Mouse (Mus musculus) large intestine, adult 2 months (tissue): ENCODE results near the gene Acsm1. TPM values are rescaled to one million over a fixed set of nuclear protein-coding genes. Genes with fewer than 3 reads are reported as not detected.
"Not testable (repeated sequence)": the region's sequence is repeated elsewhere in the genome, so short reads cannot be mapped to it uniquely, and the experiment has no call there.

Experiments
- DNase-seq: peaks from one replicate; pipeline ENCODE4 v3.0.0-alpha.2; 2012; ENCODE audit warnings: low read depth, low spot score
- WGBS: fragments of 180-500 bp; shearing (Covaris S2); methylation state at CpG from one replicate; pipeline ENCODE4 v1.1.7; 2018; 5-methylcytosine and 5-hydroxymethylcytosine counted together
- polyA plus RNA-seq: library from polyadenylated mRNA; depleted of rRNA; stranded (reverse); fragments of >200 nt; gene quantifications from 2 replicates; pipeline ENCODE4 v1.2.3, GENCODE M21; 2012; rRNA removed

Acsm1 gene
- not detected in 2 replicates for polyA plus RNA-seq

DNA sequence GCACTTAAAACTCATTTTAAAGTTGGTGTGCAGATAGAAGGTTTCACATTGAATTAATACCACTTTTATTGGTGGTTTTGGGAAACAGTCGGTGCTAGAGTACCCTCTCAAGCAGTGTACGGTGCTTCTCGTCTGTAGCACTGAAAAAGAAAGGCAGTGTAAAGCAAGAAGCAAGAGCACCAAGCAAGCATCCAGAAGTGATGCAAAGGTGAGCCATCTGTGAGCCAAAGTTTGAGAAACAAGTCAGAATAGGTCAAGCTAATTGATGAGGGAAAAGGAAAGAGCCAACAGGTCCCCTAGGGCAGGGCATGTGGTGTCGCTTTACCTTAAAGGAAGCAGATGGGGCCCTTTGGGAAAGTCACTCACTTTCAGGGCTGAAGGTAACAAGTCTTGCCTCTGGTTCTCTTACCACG is at the start of gene Acsm1:
Acsm1 (plus strand) TSS at position 363 of the 413 bp plus-strand sequence.
- whole genome bisulfite sequencing: 56% methylated on average over 5 of the region's 5 CpGs
- no peak for DNase-seq

DNA sequence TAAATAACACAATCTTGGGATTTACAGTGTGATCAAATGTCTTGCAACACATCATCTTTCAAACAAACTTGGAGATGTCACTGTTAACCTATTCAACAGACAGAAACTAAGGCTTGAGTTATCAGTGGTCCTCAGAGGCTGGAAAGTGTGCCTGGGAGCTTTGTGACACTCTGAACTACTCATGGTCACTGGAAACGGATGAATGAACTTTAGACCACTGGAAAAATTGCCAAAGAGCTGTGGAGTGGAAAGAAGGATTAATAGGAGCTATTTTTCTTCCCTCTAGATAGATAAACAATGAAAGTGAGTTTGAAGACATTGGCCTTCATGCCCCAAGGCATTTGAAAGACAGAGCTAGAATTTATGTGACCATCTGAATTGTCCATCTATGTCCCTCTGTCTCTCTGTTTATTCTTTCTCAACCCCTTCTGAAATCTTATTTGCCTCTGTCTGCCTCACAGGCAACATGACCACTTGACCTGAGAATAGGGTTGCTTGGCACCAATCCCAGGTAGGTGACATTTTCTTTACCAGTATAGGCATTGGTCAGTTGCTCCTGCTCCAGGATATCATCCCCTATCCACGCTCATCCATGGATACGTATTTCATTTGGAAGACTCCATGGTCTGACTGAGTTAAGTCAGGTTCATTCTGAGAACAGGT is 46.9 kb upstream of the Acsm1 start:
- DNase-seq: no peak

DNA sequence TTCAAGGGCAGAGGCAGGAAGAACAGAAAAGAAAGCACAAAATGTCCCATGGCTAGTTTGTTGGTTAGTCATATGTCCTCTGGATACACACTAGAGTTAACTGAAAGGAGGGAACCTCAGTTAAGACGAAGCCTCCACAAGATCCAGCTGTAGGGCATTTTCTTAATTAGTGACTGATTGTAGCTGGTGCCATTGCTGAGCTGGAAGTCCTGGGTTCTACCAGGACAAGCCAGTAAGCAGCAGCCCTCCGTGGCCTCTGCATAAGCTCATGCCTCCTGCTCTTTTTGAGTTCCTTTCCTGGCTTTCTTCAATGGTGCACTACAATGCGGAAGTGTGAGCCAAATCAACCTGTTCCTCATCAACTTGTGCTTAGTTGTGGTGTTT is 46.4 kb upstream of the Acsm1 start:
- no peak for DNase-seq

More for the DNA sequence above, 46.9 kb upstream of the Acsm1 start:
- WGBS: 71% methylated on average over 3 of the region's 3 CpGs

GRCm38 (mm10) chr7:119561441-119561840 is 45.4 kb upstream of the Acsm1 start:
- WGBS: 45% methylated on average over 4 of the region's 4 CpGs
- DNase-seq: no peak

More for the DNA sequence above, 46.4 kb upstream of the Acsm1 start:
- WGBS: 81% methylated on average over 3 of the region's 3 CpGs

DNA sequence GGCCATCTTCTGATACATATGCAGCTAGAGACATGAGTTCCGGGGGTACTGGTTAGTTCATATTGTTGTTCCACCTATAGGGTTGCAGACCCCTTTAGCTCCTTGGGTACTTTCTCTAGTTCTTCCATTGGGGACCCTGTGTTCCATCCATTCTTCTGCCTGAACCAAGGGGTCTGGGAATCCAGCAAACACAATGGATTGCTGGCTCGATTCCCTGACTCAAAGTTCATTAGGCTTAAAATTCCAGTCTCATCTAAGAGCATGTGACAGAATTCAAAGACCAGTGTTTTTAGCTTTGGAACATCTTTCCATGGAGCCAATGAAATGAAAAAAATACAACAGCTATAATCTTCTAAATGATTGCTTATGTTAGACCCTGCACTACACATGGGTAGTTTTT is 44.4 kb upstream of the Acsm1 start:
- WGBS: 92% methylated on average over 2 of the region's 2 CpGs
- not testable (repeated sequence) for DNase-seq

GRCm38 (mm10) chr7:119594530-119595107 is 12.2 kb upstream of the Acsm1 start:
- 26% methylated on average over 3 of the region's 3 CpGs for WGBS
- DNase-seq: no peak

GRCm38 (mm10) chr7:119595306-119595705 is 11.5 kb upstream of the Acsm1 start:
- 39% methylated on average over 1 of the region's 1 CpGs for WGBS
- no peak for DNase-seq

DNA sequence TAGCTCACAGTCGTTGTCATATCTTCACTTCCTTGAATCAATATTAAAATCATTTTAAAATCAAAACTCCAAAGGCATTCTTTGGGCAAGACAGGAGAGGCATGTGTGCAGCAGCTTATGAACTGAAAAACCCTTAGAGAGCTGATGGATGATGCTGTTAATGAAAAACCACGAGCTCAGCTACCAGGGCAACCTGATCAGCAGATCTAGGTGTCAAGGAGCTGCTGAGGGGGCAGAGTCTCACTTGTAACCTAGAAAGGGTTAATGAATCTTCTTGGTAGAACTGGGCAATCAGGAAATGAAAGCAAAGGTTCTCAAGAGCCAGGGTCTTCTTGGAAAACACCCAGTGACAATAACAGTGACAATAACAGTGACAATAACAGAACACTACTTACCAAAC is 10.3 kb upstream of the Acsm1 start:
- no peak for DNase-seq
- 45% methylated on average over 2 of the region's 2 CpGs for WGBS

GRCm38 (mm10) chr7:119601195-119601953 is 5.5 kb upstream of the Acsm1 start:
- 75% methylated on average over 2 of the region's 2 CpGs for WGBS
- DNase-seq: no peak

- 65% methylated on average over 1 of the region's 1 CpGs for WGBS
These were observed 4.9 kb upstream of the Acsm1 start for GRCm38 (mm10) chr7:119601954-119602317.

DNA sequence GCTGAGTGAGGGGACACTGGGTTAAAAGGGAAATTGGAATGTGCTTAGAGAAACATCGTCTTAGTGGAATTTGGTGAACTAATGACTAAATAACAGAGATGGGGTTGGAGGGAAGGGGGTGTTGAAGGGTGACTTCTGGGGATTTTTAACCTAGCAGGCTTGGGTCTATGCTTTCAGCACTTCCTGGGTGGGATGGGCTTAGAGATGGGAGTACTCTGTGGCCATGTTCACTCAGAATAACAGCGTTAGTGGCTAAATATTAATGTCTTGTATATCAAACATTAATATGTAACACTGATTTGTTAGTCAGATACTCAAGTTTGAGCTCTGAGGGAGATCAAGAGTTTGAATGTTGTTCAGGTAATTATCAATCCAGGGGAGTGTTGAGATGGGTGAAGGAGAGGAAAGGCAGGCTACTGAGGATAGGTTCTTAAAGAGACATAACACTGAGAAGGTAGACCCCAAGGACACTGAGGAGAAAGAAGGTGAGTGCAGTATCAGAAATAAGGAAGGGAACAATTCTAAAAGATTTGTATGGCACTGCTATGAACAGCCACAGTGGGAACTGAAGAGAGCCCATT is 1.8 kb upstream of the Acsm1 start:
- DNase-seq: no peak
- 64% methylated on average over 2 of the region's 2 CpGs for WGBS

More at GRCm38 (mm10) chr7:119601954-119602317, 4.9 kb upstream of the Acsm1 start:
- no peak for DNase-seq

DNA sequence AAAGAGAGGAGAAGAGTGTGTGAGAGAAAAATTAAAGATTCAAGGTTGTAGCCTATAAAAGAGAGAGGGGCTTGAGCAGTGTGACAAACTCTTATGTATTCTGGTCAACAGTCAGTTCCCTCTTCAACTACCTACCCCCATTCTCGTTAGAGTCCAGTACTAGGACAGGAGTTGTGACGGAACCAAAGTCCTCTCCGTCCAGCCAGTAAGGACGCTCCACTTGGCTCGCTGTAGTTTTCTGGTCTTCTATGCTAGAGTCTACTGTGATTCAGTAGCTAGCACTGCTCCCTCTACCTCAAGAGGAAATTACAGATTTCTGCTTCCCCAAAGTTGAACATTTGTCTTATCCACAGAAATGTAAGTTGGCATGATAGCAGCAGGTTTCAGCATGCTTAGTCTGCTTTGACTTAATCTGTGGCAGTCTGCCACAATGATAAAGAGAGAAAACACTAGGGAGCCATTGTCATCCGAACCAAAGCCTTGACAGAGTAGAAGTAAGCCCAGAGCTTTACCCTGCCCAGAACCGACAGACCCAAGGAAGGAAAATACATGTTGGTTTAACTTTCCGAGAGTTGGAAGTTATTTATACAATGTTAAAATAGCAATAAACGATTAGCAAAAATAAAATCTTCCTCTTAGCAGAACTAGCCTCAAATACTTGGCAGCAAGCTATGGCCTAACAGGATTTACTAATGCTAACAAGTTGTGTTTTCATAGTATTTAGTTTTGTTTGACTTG is 731 bp upstream of the Acsm1 start:
- no peak for DNase-seq
- 71% methylated on average over 9 of the region's 9 CpGs for WGBS

DNA sequence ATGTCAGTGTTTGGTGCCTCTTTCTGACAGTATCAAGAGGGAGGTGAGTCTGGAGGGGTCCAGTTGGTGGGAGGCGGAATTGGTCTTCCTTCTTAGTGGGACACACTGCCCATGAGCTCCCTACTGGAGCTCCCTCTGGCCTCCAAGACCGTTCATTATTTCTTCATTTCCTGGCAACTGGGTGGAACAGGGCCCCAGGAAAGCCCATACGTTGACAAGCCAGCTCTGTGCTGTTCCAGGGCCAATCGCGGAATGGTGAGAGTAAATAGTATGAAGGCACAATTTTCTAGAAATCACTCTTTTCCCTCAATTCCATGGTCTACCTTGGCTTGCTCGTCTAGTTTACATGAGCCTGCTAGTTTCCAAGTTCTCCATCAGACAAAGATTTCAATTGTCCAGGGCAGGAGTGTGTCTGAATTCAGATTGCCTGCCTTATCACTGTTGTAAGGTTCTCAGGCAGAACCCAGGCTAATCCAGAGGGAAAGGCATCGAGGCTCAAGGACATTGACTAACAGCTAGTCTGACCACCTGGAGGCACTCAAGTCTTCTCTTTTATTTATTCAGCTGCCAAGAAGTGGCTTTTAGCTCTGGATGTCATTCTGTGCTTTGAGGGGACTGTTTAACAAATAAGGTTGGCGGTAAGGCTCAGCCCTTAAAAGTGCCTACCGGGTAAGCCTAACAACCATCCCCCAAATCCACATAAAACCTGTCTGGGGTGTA is 1.1 kb downstream of the Acsm1 start:
- 46% methylated on average over 9 of the region's 9 CpGs for WGBS

DNA sequence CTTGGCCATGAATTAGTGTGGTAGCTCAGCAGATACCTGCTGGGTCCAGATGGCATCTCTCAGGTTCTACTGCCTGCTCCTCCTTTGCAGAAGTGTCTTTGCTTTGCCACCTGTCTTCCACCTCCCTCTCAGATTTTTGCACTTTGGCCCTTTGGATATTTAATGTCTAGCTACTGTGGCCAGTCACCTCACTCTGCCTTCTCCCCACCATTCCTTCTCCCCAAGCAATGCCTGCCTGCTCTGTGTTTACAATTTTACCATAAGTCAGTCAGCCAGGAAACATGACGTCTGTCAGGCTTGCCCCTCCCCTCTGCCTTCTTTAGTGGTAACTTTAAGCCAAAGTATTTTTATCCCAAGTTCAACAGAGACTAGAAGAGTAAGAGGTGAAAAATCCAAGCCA is 9.7 kb downstream of the Acsm1 start:
- WGBS: 29% methylated on average over 1 of the region's 1 CpGs
- DNase-seq: no peak

More for the DNA sequence above, 1.1 kb downstream of the Acsm1 start:
- DNase-seq: no peak

DNA sequence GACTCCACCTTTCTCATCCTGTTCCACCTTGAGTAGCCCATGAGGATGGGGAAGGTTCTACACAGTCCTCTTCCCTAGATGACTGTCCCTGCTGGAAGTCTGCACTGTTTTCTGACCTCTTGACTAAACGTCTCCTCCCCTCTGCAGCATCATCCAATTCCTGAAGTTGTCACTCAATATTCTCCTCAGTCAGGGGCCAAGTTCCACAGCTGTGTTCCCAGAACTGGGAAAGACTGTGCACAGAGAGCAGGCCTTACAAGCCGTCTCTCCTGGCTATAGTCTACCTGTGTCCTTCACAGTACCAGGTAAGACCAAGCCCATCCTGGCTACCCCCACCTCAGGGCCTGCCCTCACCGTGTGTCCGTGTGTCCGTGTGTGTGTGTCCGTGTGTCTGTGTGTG is 10.8 kb downstream of the Acsm1 start:
- DNase-seq: no peak
- 80% methylated on average over 6 of the region's 6 CpGs for WGBS

GRCm38 (mm10) chr7:119618209-119618935 is 11.5 kb downstream of the Acsm1 start:
- WGBS: 43% methylated on average over 4 of the region's 4 CpGs
- DNase-seq: no peak

DNA sequence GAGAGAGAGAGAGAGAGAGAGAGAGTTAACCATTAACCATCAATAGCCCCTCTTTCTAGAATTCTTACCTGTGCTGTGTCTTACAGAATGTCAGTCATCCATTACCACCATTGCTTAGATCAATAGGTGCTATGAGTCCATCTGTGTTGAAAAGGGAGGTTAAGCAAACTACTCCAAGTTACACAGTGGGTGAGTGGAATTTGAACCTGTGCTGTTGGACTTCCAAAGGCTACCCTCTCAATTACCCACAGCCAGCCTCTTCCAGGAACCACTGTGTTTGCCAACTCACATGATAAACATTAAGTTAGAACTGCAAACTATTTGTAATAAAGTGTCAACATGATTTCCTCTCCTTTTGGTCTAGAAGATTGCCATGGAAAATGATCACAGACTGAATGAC is 13.3 kb downstream of the Acsm1 start:
- no peak for DNase-seq

DNA sequence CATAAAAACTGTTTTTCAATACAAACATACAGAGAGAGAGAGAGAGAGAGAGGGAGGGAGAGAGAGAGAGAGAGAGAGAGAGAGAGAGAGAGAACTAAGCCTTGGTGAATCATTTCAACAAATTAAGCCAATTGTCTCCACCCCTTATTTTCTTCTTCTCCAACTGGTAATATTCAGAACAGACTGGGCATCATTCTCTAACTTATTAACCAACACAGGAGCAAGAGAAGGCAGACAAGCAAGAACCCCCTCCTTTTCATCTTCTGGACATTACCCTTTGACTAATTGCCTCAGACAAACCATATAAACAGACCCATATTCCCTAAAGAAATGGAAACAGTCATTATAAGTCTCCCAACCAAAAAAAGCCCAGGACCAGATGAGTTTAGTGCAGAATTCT is 31.9 kb downstream of the Acsm1 start:
- DNase-seq: no peak

DNA sequence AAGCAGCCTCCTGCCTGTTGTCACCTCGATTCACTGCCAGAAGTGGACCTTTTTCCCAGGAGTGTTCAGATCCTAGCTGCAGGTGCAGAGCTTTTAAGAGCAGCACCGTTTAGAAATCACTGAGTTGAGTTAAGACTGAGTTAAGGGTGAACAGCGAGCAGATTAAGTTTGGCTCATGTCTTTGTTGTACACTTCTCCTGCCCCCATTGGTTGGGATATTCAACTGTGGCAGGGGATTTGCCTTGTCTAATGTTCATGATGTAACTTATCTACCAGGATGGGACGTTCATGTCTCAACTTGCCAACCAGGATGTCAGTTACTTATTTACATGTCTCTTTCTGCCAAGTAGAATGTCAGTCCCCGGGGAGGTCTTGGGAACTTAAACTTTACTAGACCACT is 35.5 kb downstream of the Acsm1 start:
- no peak for DNase-seq
- WGBS: 63% methylated on average over 5 of the region's 5 CpGs
